Mouse (Mus musculus) cortical plate, adult 2 months (tissue): ENCODE data around the gene Faf1.

Experiments
- CTCF ChIP-seq: fragments of 200-500 bp; IDR thresholded peaks from 2 replicates; pipeline ENCODE4 v1.5.1; 2011; ENCODE audit warnings: mild to moderate bottlenecking, control low read depth, low read length; ENCODE audit not compliant: insufficient read depth; ENCODE audit errors: extremely low read depth
- POLR2A ChIP-seq: fragments of 200-500 bp; IDR thresholded peaks from 2 replicates; pipeline ENCODE4 v1.6.1; 2011; ENCODE audit warnings: mild to moderate bottlenecking, low read length, control low read depth; ENCODE audit not compliant: insufficient read depth; ENCODE audit errors: extremely low read depth

DNA sequence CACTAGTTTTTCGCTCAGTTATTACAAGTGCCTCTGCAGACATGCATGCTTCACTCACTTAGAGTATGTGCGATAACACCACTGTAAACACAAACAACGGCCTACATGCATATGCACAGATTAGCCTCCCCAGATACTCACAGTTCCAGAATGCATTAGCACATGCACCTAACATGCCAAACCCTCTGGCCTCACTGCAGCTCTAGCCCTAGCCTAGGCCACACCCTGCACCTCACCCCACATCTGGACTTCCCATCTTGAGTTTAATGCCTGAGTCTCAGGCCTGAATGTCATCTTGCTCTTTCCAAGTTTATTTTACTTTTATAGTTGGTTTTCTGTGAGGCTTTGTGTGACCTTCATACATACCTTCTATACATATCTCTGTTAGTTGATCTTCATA lies 272.9 kb downstream of the Faf1 start:
- TF ChIP-seq CTCF (no peak), POLR2A (no peak)
